Mouse (Mus musculus) forebrain, embryonic 14.5 days (tissue): ENCODE results near the gene Gm49601. TPM values are rescaled to one million over a fixed set of nuclear protein-coding genes. Genes with fewer than 3 reads are reported as not detected.
A peak's percentile ranks its signal among the peaks of the same experiment; 100 is the strongest.

ENCODE experiments used
- ATAC-seq: fragments of 200-750 bp; cut with Nextera tagmentation; 2 replicates; pipeline ENCODE4 v1.8.0; 2017; ENCODE audit warnings: mild to moderate bottlenecking, moderate library complexity
- DNase-seq: peaks from one replicate; pipeline ENCODE4 v3.0.0-alpha.2; 2015; ENCODE audit warnings: low spot score
- H3K27ac ChIP-seq: fragments of 300-500 bp; sonication (generic); 2 replicates; pipeline ENCODE4 v1.5.1; 2014; ENCODE audit warnings: low read depth, mild to moderate bottlenecking, control low read depth, low read length, moderate library complexity
- H3K27me3 ChIP-seq: fragments of 300-500 bp; sonication (generic); replicated peaks from 2 replicates; pipeline ENCODE4 v1.6.1; 2014; ENCODE audit warnings: low read length, control low read depth, mixed read lengths; ENCODE audit not compliant: control insufficient read depth, insufficient read depth
- H3K36me3 ChIP-seq: fragments of 300-500 bp; sonication (generic); 2 replicates; pipeline ENCODE4 v1.6.1; 2014; ENCODE audit warnings: low read length, control low read depth; ENCODE audit not compliant: control insufficient read depth, insufficient read depth
- H3K4me1 ChIP-seq: fragments of 300-500 bp; sonication (generic); 2 replicates; pipeline ENCODE4 v1.6.1; 2014; ENCODE audit warnings: antibody characterized with exemption, low read length, control low read depth; ENCODE audit not compliant: control insufficient read depth, insufficient read depth
- H3K4me2 ChIP-seq: fragments of 300-500 bp; sonication (generic); 2 replicates; pipeline ENCODE4 v1.6.1; 2014; ENCODE audit warnings: mild to moderate bottlenecking, control low read depth, low read length
- H3K4me3 ChIP-seq: fragments of 300-500 bp; sonication (generic); 2 replicates; pipeline ENCODE4 v1.5.1; 2014; ENCODE audit warnings: low read depth, low read length, control low read depth
- H3K9ac ChIP-seq: fragments of 300-500 bp; sonication (generic); 2 replicates; pipeline ENCODE4 v1.6.1; 2014; ENCODE audit warnings: mild to moderate bottlenecking, low read length, control low read depth, moderate library complexity
- H3K9me3 ChIP-seq: fragments of 300-500 bp; sonication (generic); replicated peaks from 2 replicates; pipeline ENCODE4 v1.6.1; 2016; ENCODE audit warnings: low read length, control low read depth, mixed read lengths; ENCODE audit not compliant: control insufficient read depth
- WGBS: fragments of 180-500 bp; shearing (Covaris S2); extraction: QIAGEN DNeasy Blood & Tissue Kit; methylation state at CpG from one replicate; pipeline ENCODE4 v1.1.7; 2014; 5-methylcytosine and 5-hydroxymethylcytosine counted together
- polyA plus RNA-seq: library from polyadenylated mRNA; unstranded; fragments of >200 nt; fragmentation: Nextera tagmentation; extraction: Ambion mirVana; gene quantifications from 2 replicates; pipeline ENCODE4 v1.2.1, GENCODE M21; 2014

The Gm49601 gene
- polyA plus RNA-seq, 1 experiment from 2014 or later = 5.7 TPM

GRCm38 (mm10) chr16:18627163-18627562 is 936 bp upstream of the Gm49601 start:
- Histone ChIP-seq H3K4me1 (peaks cover 28% of the 10 kb centered on the region), H3K4me3 (peak overlapping the region; percentile 84), H3K36me3 (peaks cover 34% of the 10 kb centered on the region), H3K27me3 (peaks cover 49% of the 10 kb centered on the region), H3K9ac (no peak overlapping the region), H3K27ac (no peak overlapping the region), H3K4me2 (peak overlapping the region; percentile 79), H3K9me3 (no peaks in the 10 kb centered on the region)
- no peak for ATAC-seq
- 51% methylated on average over 3 of the region's 3 CpGs for WGBS
- DNase-seq = no peak

- peaks cover 41% of the 10 kb centered on the region for H3K36me3 ChIP-seq
- peak overlapping the region; percentile 79 for H3K4me2 ChIP-seq
- peaks cover 32% of the 10 kb centered on the region for H3K4me1 ChIP-seq
- ATAC-seq (0 out of 2 replicates have a peak, but pooled peaks have one; percentile 0), DNase-seq (no peak)
- peak overlapping the region; percentile 65 for H3K9ac ChIP-seq
- H3K9me3 ChIP-seq = no peaks in the 10 kb centered on the region
- H3K27ac ChIP-seq = no peak overlapping the region
- peak overlapping the region; percentile 84 for H3K4me3 ChIP-seq
- 14% methylated on average over 26 of the region's 26 CpGs for WGBS
- H3K27me3 ChIP-seq = peaks cover 62% of the 10 kb centered on the region
These were observed 376 bp downstream of the Gm49601 start for GRCm38 (mm10) chr16:18625791-18626311.

GRCm38 (mm10) chr16:18625097-18625496 is 1.1 kb downstream of the Gm49601 start:
- Histone ChIP-seq H3K9ac (no peak overlapping the region), H3K4me3 (no peak overlapping the region), H3K9me3 (no peaks in the 10 kb centered on the region), H3K27ac (no peak overlapping the region), H3K27me3 (peaks cover 69% of the 10 kb centered on the region), H3K36me3 (peaks cover 41% of the 10 kb centered on the region), H3K4me2 (no peak overlapping the region), H3K4me1 (peaks cover 35% of the 10 kb centered on the region)
- 45% methylated on average over 14 of the region's 14 CpGs for WGBS
- ATAC-seq (no peak), DNase-seq (no peak)

GRCm38 (mm10) chr16:18624641-18625040 is 1.6 kb downstream of the Gm49601 start:
- peaks cover 74% of the 10 kb centered on the region for H3K27me3 ChIP-seq
- DNase-seq (no peak), ATAC-seq (no peak)
- no peak overlapping the region for H3K4me3 ChIP-seq
- no peak overlapping the region for H3K9ac ChIP-seq
- 30% methylated on average over 15 of the region's 15 CpGs for WGBS
- no peak overlapping the region for H3K4me2 ChIP-seq
- peaks cover 46% of the 10 kb centered on the region for H3K36me3 ChIP-seq
- H3K9me3 ChIP-seq = no peaks in the 10 kb centered on the region
- peaks cover 35% of the 10 kb centered on the region for H3K4me1 ChIP-seq
- H3K27ac ChIP-seq = no peak overlapping the region

GRCm38 (mm10) chr16:18623751-18624540 is 2.3 kb downstream of the Gm49601 start:
- Histone ChIP-seq H3K9ac (no peak overlapping the region), H3K27ac (no peak overlapping the region), H3K4me1 (peaks cover 34% of the 10 kb centered on the region), H3K36me3 (peaks cover 48% of the 10 kb centered on the region), H3K27me3 (peaks cover 81% of the 10 kb centered on the region), H3K4me3 (no peak overlapping the region), H3K9me3 (no peaks in the 10 kb centered on the region), H3K4me2 (no peak overlapping the region)
- 34% methylated on average over 15 of the region's 15 CpGs for WGBS
- ATAC-seq (no peak), DNase-seq (no peak)

GRCm38 (mm10) chr16:18622916-18623750 is 3.1 kb downstream of the Gm49601 start:
- no peaks in the 10 kb centered on the region for H3K9me3 ChIP-seq
- H3K4me2 ChIP-seq = no peak overlapping the region
- peaks cover 27% of the 10 kb centered on the region for H3K4me1 ChIP-seq
- no peak overlapping the region for H3K27ac ChIP-seq
- H3K9ac ChIP-seq = no peak overlapping the region
- peaks cover 48% of the 10 kb centered on the region for H3K36me3 ChIP-seq
- H3K4me3 ChIP-seq = no peak overlapping the region
- ATAC-seq (no peak), DNase-seq (no peak)
- peaks cover 89% of the 10 kb centered on the region for H3K27me3 ChIP-seq
- WGBS = 38% methylated on average over 29 of the region's 29 CpGs

- DNase-seq (no peak), ATAC-seq (no peak)
- Histone ChIP-seq H3K4me3 (peak within 1 kb of the TSS; percentile 31; the same call in 1 of the 2 replicates), H3K36me3 (peaks cover 48% of the 10 kb centered on the region), H3K27ac (no peak within 1 kb of the TSS), H3K4me1 (peaks cover 18% of the 10 kb centered on the region), H3K9ac (peak within 1 kb of the TSS; percentile 46), H3K9me3 (no peaks in the 10 kb centered on the region), H3K4me2 (peak within 1 kb of the TSS; percentile 69), H3K27me3 (peaks cover 89% of the 10 kb centered on the region)
- WGBS = 11% methylated on average over 17 of the region's 17 CpGs
These were observed 4.2 kb downstream of the Gm49601 start, which contains the start of gene Gp1bb for GRCm38 (mm10) chr16:18622019-18622418. Gp1bb (minus strand) TSS chr16:18622403.

GRCm38 (mm10) chr16:18621362-18622001 is 4.7 kb downstream of the Gm49601 start:
- Histone ChIP-seq H3K36me3 (peaks cover 48% of the 10 kb centered on the region), H3K27me3 (peaks cover 84% of the 10 kb centered on the region), H3K27ac (no peak overlapping the region), H3K9ac (peak overlapping the region; percentile 46), H3K4me3 (peak overlapping the region; percentile 31), H3K4me2 (peak overlapping the region; percentile 69), H3K9me3 (no peaks in the 10 kb centered on the region), H3K4me1 (peaks cover 13% of the 10 kb centered on the region)
- whole genome bisulfite sequencing = 4% methylated on average over 38 of the region's 38 CpGs
- DNase-seq (no peak), ATAC-seq (no peak)
